Mouse (Mus musculus) megakaryocyte, embryonic 14.5 days (primary cell): ENCODE data around the gene Eea1.

Source experiments
- FLI1 ChIP-seq: IDR thresholded peaks from 2 replicates; pipeline ENCODE4 v1.6.1; 2012; ENCODE audit warnings: low read length, inconsistent platforms, mixed read lengths
- GATA1 ChIP-seq: IDR thresholded peaks from 3 replicates; pipeline ENCODE4 v1.6.1; 2012; ENCODE audit warnings: mixed read lengths, low read length, inconsistent platforms, borderline replicate concordance

- no peak for TF ChIP-seq FLI1
- TF ChIP-seq GATA1: no peak
Measured at GRCm38 (mm10) chr10:96044216-96044615, 103.8 kb downstream of the Eea1 start.
